Mouse (Mus musculus): ENCODE measurements around the gene Elmo3. TPM values are rescaled to one million over a fixed set of nuclear protein-coding genes. Genes with fewer than 3 reads are reported as not detected.

The Elmo3 gene
- polyA plus RNA-seq, 1 experiment from 2014 or later = 8.9 TPM

DNA sequence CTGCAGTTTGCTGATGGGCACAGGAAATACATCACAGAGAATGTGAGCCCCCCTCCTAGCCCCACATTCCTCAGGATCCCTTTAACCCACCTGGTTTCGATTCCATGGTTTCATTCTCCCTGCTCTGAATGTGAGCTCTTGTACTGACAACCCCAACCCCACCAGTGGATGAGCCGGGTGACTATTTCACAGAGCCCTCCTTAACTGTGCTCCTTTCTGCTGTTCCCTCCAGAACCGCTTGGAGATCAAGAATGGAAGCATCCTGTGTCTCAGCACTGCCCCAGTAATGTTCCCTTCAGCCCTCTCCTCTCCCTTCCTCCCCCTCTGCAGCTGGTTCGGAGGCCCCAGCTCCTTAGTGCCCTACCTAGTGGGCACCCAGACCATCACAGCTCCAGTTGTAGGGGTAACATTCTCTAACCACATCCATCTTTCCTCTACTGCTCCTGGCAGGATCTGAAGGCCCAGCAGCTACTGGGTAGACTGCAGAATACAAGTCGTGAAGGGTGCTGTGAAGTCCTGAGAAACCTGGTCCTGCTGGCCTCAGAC lies 818 bp downstream of the Elmo3 start:
- Histone ChIP-seq H3K9me3 (no peaks in the 10 kb centered on the region), H3K4me1 (peaks cover 28% of the 10 kb centered on the region), H3K36me3 (peaks cover 64% of the 10 kb centered on the region), H3K9ac (peak overlapping the region; percentile 42; the same call in 1 of the 2 replicates), H3K4me2 (peak overlapping the region; percentile 75), H3K27ac (peak overlapping the region; percentile 83), H3K4me3 (peak overlapping the region; percentile 38), H3K27me3 (no peaks in the 10 kb centered on the region)
- ATAC-seq (ENCODE audit: insufficient number of reproducible peaks, low FRiP score, low TSS enrichment, low read depth) = no peak; the same call in 1 of the 2 replicates
- 34% methylated on average over 5 of the region's 5 CpGs for WGBS

DNA sequence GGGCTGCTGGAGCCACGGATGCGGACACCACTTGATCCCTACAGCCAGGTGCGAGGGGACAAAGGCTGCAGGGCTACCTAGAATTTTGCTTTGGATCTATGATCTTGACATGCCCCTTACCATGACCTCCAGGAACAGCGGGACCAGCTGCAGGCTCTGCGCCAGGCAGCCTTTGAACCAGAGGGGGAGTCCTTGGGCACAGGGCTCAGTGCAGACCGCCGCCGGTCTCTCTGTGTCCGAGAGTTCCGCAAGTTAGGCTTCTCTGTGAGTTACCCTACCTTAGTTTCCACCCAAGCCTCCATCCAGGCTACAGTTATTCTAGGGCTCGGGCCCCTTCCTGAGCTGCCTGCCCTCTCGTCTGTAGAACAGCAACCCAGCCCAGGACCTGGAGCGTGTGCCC lies 2.3 kb downstream of the Elmo3 start:
- H3K4me3 ChIP-seq = no peak overlapping the region
- H3K27me3 ChIP-seq = no peaks in the 10 kb centered on the region
- no peak overlapping the region for H3K4me2 ChIP-seq
- H3K9me3 ChIP-seq = no peaks in the 10 kb centered on the region
- no peak overlapping the region for H3K27ac ChIP-seq
- no peak for ATAC-seq (ENCODE audit: insufficient number of reproducible peaks, low FRiP score, low TSS enrichment, low read depth)
- peaks cover 66% of the 10 kb centered on the region for H3K36me3 ChIP-seq
- WGBS = 94% methylated on average over 13 of the region's 13 CpGs
- no peak overlapping the region for H3K9ac ChIP-seq
- H3K4me1 ChIP-seq = peaks cover 28% of the 10 kb centered on the region

DNA sequence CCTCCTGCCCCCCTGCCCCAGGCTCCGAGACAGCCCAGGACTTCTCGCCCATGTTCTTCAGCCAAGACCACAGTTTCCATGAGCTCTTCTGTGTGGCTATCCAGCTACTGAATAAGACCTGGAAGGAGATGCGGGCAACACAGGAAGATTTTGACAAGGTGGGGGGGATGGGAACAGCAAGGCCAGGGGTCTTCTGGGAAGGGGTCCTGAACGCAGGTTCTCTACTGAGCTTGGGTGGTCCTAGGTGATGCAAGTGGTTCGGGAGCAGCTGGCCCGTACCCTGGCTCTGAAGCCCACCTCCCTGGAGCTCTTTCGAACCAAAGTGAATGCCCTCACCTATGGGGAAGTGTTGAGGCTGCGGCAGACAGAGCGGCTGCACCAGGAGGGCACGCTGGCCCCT lies 3.0 kb downstream of the Elmo3 start:
- Histone ChIP-seq H3K27me3 (no peaks in the 10 kb centered on the region), H3K27ac (no peak overlapping the region), H3K9me3 (no peaks in the 10 kb centered on the region), H3K4me3 (no peak overlapping the region), H3K36me3 (peaks cover 68% of the 10 kb centered on the region), H3K4me2 (no peak overlapping the region), H3K9ac (no peak overlapping the region), H3K4me1 (peaks cover 28% of the 10 kb centered on the region)
- 92% methylated on average over 10 of the region's 10 CpGs for WGBS
- ATAC-seq (ENCODE audit: insufficient number of reproducible peaks, low FRiP score, low TSS enrichment, low read depth) = no peak

DNA sequence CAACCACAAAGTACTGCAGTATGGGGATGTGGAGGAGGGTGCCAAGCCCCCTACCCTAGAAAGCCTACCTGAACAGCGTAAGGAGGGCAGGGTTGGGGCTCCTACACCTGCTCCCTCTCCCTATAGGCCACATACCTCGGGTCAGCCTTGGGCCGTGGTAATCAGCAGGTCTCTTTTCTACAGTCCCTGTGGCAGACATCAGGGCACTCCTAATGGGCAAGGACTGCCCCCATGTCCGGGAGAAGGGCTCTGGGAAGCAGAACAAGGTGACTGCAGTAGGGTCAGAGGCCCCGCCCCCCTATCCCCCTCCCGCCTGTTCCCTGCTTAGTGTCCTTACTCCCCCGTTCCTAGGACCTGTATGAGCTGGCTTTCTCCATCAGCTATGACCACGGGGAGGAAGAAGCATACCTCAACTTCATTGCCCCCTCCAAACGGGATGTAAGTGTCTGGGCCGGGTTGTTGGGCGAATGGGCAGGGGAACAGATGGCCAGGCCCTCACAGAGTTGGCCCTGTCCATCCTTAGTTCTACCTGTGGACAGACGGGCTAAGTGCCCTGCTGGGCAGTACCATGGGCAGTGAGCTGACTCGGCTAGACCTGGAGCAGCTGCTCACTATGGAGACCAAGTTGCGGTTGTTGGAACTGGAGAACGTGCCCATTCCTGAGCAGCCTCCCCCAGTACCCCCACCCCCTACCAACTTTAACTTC lies 3.9 kb downstream of the Elmo3 start:
- Histone ChIP-seq H3K36me3 (peaks cover 73% of the 10 kb centered on the region), H3K9me3 (no peaks in the 10 kb centered on the region), H3K4me2 (no peak overlapping the region), H3K4me1 (peaks cover 22% of the 10 kb centered on the region), H3K27ac (no peak overlapping the region), H3K27me3 (no peaks in the 10 kb centered on the region), H3K9ac (no peak overlapping the region), H3K4me3 (no peak overlapping the region)
- WGBS = 76% methylated on average over 15 of the region's 15 CpGs
- ATAC-seq (ENCODE audit: insufficient number of reproducible peaks, low FRiP score, low TSS enrichment, low read depth) = no peak

DNA sequence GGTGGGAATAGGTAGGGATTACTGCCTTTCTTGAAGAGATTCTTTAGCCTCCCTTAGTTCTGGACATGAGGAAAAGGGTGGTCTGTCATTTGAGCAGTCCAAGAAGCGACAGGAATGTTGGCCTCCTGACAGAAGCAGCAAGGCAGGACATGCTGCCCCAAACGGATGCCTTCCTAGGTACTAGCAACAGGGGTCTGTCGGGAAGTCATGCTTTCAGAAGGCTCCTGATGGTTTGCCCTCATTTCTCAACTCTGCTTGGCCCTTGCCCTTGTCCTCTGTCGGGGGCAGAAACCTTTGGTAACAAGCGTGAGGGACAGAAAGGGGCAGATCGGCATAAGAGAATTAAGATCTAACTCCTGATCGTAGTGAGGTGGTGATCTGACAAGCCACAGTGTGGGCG lies 4.7 kb downstream of the Elmo3 start:
- 84% methylated on average over 8 of the region's 8 CpGs for WGBS
- H3K4me2 ChIP-seq = no peak overlapping the region
- H3K9ac ChIP-seq = no peak overlapping the region
- H3K36me3 ChIP-seq = peaks cover 76% of the 10 kb centered on the region
- H3K9me3 ChIP-seq = no peaks in the 10 kb centered on the region
- H3K27me3 ChIP-seq = no peaks in the 10 kb centered on the region
- no peak for ATAC-seq (ENCODE audit: insufficient number of reproducible peaks, low FRiP score, low TSS enrichment, low read depth)
- H3K4me3 ChIP-seq = no peak overlapping the region
- no peak overlapping the region for H3K27ac ChIP-seq
- peaks cover 14% of the 10 kb centered on the region for H3K4me1 ChIP-seq

DNA sequence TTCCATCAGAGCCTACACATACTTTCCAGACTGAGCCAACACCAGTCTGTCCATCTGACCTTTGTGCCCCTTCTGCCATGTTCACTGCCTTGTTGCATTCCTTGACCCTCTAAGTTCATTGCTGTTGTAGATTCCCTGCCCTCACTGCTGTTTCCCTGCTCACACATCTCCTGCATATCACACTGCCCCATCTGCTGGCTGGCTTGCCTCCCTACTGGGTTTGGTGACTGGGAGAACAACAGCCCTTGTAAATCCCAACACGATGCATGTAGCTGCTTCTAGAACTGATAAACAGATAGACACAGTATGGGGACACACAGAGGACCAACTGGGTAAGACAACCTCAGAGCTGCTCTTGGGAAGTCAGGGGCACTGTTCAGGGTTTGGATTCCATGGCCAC lies 6.3 kb downstream of the Elmo3 start:
- ATAC-seq (ENCODE audit: insufficient number of reproducible peaks, low FRiP score, low TSS enrichment, low read depth) = no peak
- Histone ChIP-seq H3K4me2 (no peak overlapping the region), H3K27ac (no peak overlapping the region), H3K36me3 (peaks cover 89% of the 10 kb centered on the region), H3K4me3 (no peak overlapping the region), H3K9me3 (no peaks in the 10 kb centered on the region), H3K4me1 (no peaks in the 10 kb centered on the region), H3K9ac (no peak overlapping the region), H3K27me3 (no peaks in the 10 kb centered on the region)
- 88% methylated on average over 1 of the region's 1 CpGs for WGBS

DNA sequence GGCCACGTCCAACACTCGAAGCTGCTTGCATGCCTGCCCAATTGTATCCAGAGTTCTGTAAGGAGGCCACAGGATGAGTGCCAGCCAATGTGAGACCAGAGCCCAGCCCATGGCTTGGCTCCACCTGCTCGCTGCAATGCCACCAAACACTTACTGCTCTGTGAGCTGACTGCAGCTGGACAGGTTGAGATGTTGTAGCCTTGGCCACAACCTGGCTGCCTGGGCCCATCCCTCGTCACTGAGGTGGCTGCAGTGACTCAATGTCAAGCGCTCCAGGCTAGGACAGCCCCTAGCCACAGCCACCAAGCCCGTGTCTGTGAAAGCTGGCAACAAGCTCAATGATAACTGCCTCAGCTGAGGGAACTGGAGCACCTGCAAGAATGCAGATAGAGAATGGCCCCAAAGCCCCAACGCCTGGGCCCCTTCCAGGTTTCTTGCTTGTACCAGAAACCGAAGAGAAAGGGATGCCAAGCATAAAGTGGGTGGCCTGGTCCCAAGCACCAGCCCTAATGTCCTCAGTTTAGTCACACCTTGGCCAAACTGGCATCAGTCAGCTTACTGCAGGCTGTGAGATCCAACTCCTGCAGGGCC lies 7.6 kb downstream of the Elmo3 start:
- Histone ChIP-seq H3K4me3 (no peak overlapping the region), H3K4me1 (no peaks in the 10 kb centered on the region), H3K27ac (no peak overlapping the region), H3K36me3 (peaks cover 92% of the 10 kb centered on the region), H3K9ac (no peak overlapping the region), H3K4me2 (no peak overlapping the region), H3K9me3 (no peaks in the 10 kb centered on the region), H3K27me3 (no peaks in the 10 kb centered on the region)
- WGBS = 89% methylated on average over 8 of the region's 8 CpGs
- no peak for ATAC-seq (ENCODE audit: insufficient number of reproducible peaks, low FRiP score, low TSS enrichment, low read depth)

DNA sequence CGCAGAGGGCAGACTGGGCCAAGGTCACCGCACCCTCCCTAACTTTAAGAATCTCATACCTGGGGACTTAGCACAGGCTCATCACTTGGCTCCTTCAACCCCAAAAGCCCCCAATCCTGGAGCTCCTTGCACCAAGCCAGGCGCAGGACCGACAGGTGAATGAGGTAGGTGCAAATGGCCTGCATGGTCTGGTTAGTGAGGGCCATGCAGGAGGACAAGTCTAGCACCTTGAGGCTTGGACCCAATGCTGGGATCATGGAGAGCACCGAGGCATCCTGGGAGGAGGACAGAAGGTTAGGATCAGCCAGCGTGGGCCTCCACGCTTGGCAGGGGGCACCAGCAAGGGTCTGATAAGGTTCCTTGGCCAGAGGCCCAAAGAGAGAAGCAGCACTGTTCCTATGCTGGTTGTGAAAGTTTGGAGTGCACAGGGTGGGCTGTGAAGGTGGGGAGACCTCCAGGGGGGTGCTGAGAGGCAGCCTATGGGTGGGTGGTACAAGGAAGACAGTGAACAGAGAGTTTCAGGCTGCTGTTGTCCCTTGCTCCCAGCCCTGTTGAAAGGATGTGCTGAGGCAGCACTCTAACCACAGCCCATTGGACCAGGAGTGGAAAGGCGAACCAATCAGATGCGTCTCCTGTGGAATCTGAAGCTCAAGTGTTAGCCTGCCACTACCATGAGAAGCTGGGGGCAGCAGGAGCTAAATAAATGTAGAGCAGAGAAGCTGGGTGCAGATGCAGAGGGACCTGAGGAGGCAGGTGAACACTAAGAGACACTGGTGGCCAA lies 8.4 kb downstream of the Elmo3 start:
- no peaks in the 10 kb centered on the region for H3K4me1 ChIP-seq
- no peaks in the 10 kb centered on the region for H3K27me3 ChIP-seq
- H3K36me3 ChIP-seq = peaks cover 91% of the 10 kb centered on the region
- no peak overlapping the region for H3K4me2 ChIP-seq
- no peak overlapping the region for H3K27ac ChIP-seq
- no peak overlapping the region for H3K4me3 ChIP-seq
- ATAC-seq (ENCODE audit: insufficient number of reproducible peaks, low FRiP score, low TSS enrichment, low read depth) = no peak
- WGBS = 85% methylated on average over 9 of the region's 9 CpGs
- no peak overlapping the region for H3K9ac ChIP-seq
- no peaks in the 10 kb centered on the region for H3K9me3 ChIP-seq

DNA sequence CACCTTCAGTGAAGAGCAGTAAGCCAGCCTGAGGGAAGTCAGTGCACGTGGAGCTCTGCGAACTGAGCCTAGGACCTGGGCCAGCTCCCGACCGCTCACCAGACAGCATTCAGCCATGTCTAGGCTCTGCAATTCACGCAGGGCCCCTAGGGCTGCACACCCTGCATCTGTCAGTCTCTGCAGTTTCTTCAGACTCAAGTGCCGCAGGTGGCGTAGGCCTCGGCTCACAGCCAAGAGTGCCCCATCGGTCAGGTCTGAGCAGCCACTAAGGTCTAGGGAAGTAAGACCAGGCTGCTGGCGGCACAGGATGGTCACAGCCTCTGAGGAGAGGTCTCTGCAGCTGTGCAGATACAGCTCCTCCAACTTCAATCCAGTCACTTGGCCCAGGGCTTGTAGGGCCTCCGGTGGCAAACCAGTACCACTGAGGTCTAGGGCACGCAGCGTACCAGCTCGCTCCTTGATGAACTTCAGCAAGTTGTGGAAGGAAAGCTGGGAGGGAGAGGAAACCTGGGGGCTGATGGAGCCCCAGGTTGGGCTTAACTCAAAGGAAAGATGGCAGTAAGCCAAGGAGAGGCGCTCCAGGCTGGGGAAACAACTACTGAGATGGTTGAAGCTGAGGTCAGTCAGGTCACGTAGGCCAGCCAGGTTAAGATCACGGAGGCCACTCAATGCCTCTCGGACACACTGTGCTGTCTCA lies 9.8 kb downstream of the Elmo3 start:
- Histone ChIP-seq H3K9ac (no peak overlapping the region), H3K36me3 (peaks cover 92% of the 10 kb centered on the region), H3K4me1 (no peaks in the 10 kb centered on the region), H3K9me3 (no peaks in the 10 kb centered on the region), H3K4me2 (no peak overlapping the region), H3K27ac (no peak overlapping the region), H3K4me3 (no peak overlapping the region), H3K27me3 (no peaks in the 10 kb centered on the region)
- 84% methylated on average over 18 of the region's 18 CpGs for WGBS
- no peak for ATAC-seq (ENCODE audit: insufficient number of reproducible peaks, low FRiP score, low TSS enrichment, low read depth)

DNA sequence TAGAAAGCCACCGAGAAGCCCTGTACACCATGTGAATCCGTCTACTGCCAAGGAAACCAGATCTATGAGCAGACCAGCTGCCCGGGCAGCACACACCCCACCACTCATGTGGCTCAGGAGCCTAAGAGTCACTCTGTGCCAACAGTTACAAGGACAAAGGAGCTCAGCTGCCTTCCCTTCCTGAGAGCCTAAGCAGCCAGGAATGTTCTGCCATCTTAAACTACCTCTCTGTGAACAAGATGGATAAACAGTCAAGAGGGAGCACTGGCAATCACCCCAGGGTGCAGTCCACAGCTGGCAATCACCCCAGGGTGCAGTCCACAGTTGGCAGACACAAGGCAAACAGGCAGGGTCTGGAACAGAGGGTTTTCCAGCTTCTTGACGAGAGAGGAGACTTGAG lies 12.5 kb downstream of the Elmo3 start:
- H3K36me3 ChIP-seq = peaks cover 75% of the 10 kb centered on the region
- no peak overlapping the region for H3K27ac ChIP-seq
- no peak for ATAC-seq (ENCODE audit: insufficient number of reproducible peaks, low FRiP score, low TSS enrichment, low read depth)
- 91% methylated on average over 4 of the region's 4 CpGs for WGBS
- H3K4me2 ChIP-seq = no peak overlapping the region
- no peak overlapping the region for H3K4me3 ChIP-seq
- H3K4me1 ChIP-seq = no peaks in the 10 kb centered on the region
- no peaks in the 10 kb centered on the region for H3K9me3 ChIP-seq
- H3K9ac ChIP-seq = no peak overlapping the region
- H3K27me3 ChIP-seq = no peaks in the 10 kb centered on the region

DNA sequence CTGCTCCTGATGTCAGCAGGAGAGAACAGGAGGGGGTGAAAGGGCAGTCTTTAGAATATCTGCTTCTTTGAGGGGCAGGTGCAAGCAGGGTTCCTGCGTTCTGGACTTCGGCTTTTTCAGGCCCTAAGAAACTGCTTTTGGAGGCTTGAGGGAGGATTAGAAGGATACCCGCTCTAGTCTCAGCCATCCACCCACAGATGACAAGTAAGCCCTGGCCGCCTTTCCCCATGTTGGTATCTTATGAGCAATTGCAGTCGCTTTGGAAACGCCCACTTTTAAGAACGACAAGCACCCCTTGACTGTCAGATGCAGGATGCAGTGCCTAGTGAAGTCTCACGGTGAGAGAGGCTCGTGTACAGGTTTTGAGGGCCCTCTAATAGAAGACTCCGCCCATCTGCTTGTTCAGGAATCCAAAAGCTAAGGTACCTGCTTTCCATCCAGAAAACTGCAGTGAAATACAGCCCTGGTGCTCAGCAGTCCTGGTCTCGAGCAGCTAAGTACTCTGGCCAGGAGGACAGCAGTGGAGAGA lies 13.3 kb downstream of the Elmo3 start:
- ATAC-seq (ENCODE audit: insufficient number of reproducible peaks, low FRiP score, low TSS enrichment, low read depth) = no peak
- WGBS = 77% methylated on average over 11 of the region's 11 CpGs

More for the DNA sequence above, 13.3 kb downstream of the Elmo3 start:
- Histone ChIP-seq H3K4me1 (no peaks in the 10 kb centered on the region), H3K27ac (no peak overlapping the region), H3K36me3 (peaks cover 69% of the 10 kb centered on the region), H3K4me2 (no peak overlapping the region), H3K4me3 (no peak overlapping the region), H3K9ac (no peak overlapping the region), H3K9me3 (no peaks in the 10 kb centered on the region), H3K27me3 (no peaks in the 10 kb centered on the region)
